Mouse (Mus musculus): ENCODE data around the gene Nsd1. TPM values are rescaled to one million over a fixed set of nuclear protein-coding genes. Genes with fewer than 3 reads are reported as not detected.
A peak's percentile ranks its signal among the peaks of the same experiment; 100 is the strongest.

Nsd1 gene
- total RNA-seq, 4 experiments from 2014 or later: 108 to 137 (median 123) TPM

GRCm38 (mm10) chr13:55329109-55329682 is 119.6 kb downstream of the Nsd1 start:
- DNase-seq (ENCODE audit: low spot score in 2 of 2): no peak

DNA sequence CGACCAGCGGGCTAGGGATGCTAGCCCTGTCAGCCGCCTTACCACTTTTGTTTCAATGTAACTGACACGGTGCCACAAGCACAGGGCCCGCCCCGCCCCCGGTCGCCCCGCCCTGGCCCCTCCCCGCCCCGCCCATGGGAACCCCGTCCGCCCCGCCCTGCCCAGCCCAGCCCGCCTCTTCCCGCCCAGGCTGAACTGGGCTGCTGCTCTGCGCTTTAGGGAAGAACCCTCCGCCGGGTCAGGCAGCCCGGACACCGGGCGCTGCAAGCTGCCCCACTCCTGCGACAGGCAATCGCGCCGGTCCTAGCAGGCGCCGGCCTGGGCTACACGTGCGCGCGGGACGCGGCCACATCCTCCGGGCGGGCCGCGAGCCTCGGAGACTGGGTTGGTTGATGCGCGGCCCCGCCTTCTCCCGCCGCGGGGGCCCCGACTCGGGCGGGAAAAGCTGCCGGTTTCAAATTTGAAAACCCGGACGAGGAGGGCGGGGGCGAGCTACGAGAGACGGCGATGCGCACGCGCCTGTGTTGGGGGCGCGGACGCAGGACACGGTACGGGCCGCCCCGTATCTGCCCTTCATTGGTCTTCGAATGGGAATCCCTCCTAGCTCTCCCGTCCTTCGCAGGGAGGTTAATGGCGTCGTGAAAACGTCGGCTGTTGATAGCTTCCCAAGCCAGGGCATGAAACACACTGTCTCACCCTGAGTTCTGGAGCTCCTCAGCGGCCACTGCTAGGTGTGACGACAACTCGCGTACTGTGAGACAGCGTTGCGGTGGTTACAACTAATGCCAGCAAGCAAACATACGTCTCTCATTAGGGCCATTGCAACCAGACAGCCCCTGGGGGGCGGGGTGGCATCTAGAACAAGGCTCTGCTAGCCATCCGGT is 120.3 kb downstream of the Nsd1 start, which contains the start of gene Mxd3:
Gene Mxd3, minus strand, starts transcription at position 141 of the 884 bp plus-strand sequence.
- DNase-seq (ENCODE audit: low spot score in 2 of 2): peak; percentile 61 to 65

- DNase-seq (ENCODE audit: low spot score in 2 of 2): no peak
Measured at GRCm38 (mm10) chr13:55330567-55331400, 121.2 kb downstream of the Nsd1 start.

DNA sequence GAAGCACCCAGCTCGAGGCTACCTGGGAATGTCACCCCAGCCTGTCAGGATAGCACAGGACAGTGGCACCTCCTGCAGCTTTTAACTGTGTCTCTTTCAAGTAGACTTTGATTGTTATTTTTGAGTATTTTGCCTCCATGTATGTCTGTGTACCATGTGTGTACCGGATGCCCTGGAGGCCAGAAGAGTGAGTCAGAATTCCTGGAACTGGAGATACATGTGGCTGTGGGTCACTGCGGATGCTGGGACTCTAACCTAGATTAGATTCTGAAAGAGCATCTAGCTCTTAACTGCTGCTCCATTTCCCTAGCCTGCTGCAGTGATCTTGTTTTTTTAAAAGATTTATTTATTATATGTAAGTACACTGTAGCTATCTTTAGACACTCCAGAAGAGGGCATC is 122.7 kb downstream of the Nsd1 start:
- DNase-seq (ENCODE audit: low spot score in 2 of 2): no peak

- DNase-seq (ENCODE audit: low spot score in 2 of 2): no peak
Measured at GRCm38 (mm10) chr13:55335701-55336100, 126.1 kb downstream of the Nsd1 start.

DNA sequence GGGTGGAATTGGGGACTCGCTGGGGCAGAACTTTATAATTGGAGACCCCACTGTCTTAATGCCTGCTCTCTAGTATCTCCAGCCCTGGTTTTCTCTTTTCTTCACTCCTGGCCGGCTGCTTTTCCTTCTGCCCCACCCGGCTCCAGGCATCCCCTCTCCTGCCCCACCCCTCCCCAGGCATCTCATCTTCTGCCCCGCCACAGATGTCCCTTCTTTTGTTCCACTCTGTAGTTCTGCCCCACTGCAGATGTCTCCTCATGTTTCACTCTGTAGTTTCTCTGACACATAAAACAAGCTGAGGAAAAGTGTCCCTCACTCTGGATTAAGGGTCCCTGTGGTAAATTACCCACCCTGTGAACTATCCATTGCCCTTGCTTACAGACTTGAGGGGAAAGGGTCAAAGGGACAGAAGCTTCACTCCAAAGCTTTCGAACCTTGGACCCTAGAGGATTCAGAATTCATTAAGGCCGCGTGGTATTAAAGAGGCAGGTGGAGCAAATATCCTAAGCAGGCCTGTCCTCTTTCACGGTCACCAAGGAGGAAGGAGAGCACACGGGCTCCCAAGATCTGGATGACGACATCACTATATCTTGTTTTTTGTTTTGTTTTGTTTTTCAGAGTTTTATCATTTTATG is 127.9 kb downstream of the Nsd1 start:
- DNase-seq (ENCODE audit: low spot score in 2 of 2): no peak

DNA sequence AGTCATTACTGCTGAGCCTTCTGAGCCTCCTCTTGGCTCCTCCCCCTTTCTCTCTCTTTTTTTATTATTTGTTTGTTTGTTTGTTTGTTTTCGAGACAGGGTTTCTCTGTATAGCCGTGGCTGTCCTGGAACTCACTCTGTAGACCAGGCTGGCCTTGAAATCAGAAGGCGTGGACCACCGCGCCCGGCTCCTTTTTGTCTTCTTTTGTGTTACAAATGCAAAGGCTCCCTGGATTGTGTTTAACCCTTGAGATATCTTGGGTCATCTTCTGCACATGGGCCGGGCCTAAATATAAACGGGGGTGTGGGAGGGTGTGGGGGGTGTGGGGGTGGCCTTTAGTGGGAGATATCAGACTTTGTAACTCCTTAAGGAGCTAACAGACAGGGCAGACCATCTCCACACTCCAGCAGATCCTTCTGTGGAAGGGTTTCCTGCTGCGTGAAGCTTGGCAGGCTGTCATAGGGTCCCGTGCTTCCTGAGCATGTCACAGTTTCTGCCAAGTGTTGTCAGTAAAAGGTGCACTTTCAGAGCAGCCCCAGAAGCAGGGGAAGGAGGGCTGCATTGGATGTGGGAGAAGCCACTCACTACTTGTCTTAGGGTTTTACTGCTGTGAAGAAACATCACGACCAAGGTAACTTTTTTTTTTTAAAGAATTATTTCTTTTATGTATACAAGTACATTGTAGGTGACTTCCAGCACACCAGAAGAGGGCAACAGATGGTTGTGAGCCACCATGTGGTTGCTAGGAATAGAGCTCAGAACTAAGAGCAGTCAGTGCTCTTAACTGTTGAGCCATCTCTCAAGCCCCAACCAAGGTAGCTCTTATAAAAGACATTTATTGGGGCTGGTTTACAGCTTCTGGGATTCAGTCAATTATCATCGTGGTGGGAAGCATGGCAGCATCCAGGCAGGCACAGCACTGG is 128.8 kb downstream of the Nsd1 start:
- no peak for DNase-seq (ENCODE audit: low spot score in 2 of 2)

DNA sequence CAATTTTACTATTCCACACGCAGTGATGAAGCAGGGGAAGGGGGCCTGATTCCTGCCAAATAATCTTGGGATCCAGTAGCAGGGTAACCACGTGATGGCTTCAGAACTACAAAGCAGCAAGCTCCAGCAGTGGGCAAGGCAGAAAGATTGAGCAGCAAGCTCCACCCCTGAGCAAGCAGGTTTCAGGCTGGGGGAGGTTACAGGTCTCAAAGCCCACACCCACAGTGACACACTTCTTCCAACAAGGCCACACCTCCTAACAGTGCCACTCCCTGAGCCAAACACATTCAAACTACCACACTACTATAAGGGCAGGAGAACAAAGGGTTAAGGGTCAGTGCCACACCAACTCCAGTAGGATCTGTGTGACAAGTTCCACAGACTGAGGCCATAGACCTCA is 129.7 kb downstream of the Nsd1 start:
- no peak for DNase-seq (ENCODE audit: low spot score in 2 of 2)

GRCm38 (mm10) chr13:55342469-55342868 is 132.9 kb downstream of the Nsd1 start:
- no peak for DNase-seq (ENCODE audit: low spot score in 2 of 2)

- no peak for DNase-seq (ENCODE audit: low spot score in 2 of 2)
Measured at GRCm38 (mm10) chr13:55344286-55344685, 134.7 kb downstream of the Nsd1 start.

DNA sequence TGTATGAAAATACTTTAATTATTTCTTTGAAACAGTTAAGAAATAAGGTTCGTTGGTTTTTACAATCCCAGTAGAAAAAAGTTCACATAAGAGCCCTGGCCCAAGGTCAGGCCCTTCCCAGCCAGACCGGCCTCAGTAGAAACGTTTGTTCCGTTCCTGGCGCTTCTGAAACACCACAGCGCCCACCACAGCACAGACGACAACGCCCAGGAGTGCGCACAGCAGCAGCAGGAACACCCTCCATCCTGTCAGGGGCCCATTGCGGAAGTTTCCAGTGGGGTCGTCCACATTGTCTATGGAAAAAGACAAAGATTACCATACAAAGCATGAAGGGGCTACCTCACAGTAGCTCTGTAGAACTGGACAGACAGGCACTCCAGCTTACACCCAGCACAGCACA is 137.2 kb downstream of the Nsd1 start:
- DNase-seq (ENCODE audit: low spot score in 2 of 2): no peak

GRCm38 (mm10) chr13:55361145-55361544 is 151.6 kb downstream of the Nsd1 start:
- no peak for DNase-seq (ENCODE audit: low spot score in 2 of 2)

DNA sequence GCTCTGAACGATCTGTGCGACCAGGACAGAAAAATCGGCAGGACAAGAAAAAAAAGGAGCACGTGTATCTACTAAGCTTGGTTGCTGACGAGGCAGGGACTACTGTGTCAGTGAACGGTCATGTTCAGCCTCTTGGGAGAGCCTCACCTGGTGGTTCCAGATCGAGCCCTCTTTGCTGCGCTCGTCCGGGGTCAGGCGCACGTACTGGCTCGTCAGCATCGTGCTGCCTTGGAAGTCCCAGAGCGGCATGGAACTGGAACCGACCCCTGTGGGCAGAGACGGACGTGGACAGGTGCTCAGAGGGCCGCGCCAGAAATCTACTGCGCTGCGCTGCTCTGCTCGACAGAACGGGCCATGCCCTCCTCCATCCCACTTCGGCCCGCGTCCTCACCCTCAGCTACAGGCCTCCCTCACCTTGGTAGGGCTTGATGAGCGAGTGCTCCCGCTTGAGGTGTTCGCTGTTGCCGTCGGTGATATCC is 152.4 kb downstream of the Nsd1 start:
- DNase-seq (ENCODE audit: low spot score in 2 of 2): no peak

DNA sequence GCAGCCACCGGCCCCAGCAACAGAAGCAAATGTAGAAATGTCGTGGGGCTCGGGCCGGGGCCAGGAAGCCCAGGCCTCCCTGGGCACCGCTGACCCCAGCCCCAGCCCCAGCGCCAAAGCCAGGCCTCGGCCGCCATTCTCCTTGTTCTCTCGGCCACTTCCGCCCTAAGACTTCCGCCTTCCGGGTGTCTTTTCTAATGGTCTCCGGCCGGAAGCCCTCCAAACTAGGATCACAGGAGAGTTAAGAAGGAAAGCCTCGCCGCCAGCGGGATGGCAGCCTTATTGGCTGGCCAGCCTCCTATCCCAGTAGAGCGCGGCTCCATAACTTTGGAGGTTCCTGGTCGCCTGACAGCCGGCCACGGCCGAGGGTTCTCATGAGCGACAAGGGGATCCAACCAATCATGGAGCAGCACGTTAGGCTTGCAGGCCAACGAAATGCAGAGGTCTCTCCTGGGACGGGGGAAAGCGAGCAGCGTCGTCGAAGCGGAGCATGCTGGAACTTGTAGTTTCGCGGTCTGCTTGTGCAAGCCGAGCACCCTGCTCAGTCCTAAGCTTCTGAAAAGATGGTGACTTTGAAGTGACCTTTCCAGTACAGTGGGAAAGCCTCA is 153.0 kb downstream of the Nsd1 start, which contains the start of gene Lman2:
Gene Lman2, minus strand, starts transcription at position 331 of the 608 bp plus-strand sequence.
- DNase-seq (ENCODE audit: low spot score in 2 of 2): peak; percentile 93 to 99

Other genes with a start within 250 kb of the Nsd1 start
- gene Hk3, start 188.4 kb upstream of the Nsd1 start, total RNA-seq (2022): 1 to 10 TPM in 3 of 4 experiments, under 1 TPM in 1; 0.99 to 1.9 (median 1.4) TPM
- gene Uimc1, start 109.5 kb upstream of the Nsd1 start, total RNA-seq (2022): 10 to 100 TPM; 20.3 to 24.7 (median 23.3) TPM
- 10 to 100 TPM; 41.9 to 46.2 (median 42.5) TPM for gene Zfp346, start 104.5 kb upstream of the Nsd1 start, total RNA-seq (2022)
- gene Gm17617, start 76.2 kb upstream of the Nsd1 start, total RNA-seq (2022): not detected
- under 1 TPM; 0.21 to 0.70 (median 0.58) TPM for gene Fgfr4, start 57.1 kb upstream of the Nsd1 start, total RNA-seq (2022)
- gene Prelid1, start 110.7 kb downstream of the Nsd1 start, total RNA-seq (2022): 100 to 1,000 TPM; 163 to 176 (median 166) TPM
- gene Rab24, start 112.2 kb downstream of the Nsd1 start, total RNA-seq (2022): 10 to 100 TPM; 74.1 to 86.1 (median 81.0) TPM
- gene Mxd3, start 120.0 kb downstream of the Nsd1 start, total RNA-seq (2022): 1 to 10 TPM in 2 of 4 experiments, under 1 TPM in 2; 0.65 to 1.6 (median 0.97) TPM
- gene Lman2, start 153.0 kb downstream of the Nsd1 start, total RNA-seq (2022): 10 to 100 TPM; 47.2 to 56.7 (median 49.1) TPM
- gene Rgs14, start 159.9 kb downstream of the Nsd1 start, total RNA-seq (2022): 10 to 100 TPM; 54.2 to 59.0 (median 55.0) TPM
- under 1 TPM in 2 of 4 experiments, not detected in 2; 0.16 to 0.17 TPM for gene Slc34a1, start 188.4 kb downstream of the Nsd1 start, total RNA-seq (2022)
- not detected for gene Pfn3, start 205.4 kb downstream of the Nsd1 start, total RNA-seq (2022)
- under 1 TPM; 0.39 to 0.98 (median 0.75) TPM for gene F12, start 217.0 kb downstream of the Nsd1 start, total RNA-seq (2022)
- gene Grk6, start 235.3 kb downstream of the Nsd1 start, total RNA-seq (2022): 10 to 100 TPM; 60.0 to 65.3 (median 61.9) TPM

Data from left cerebral cortex, adult 8-10 months (tissue).